Mouse (Mus musculus) C2C12 (cell line): ENCODE results near the gene Wipf3.

ENCODE experiments used
- CTCF ChIP-seq: IDR thresholded peaks from one replicate; pipeline ENCODE4 v1.5.1; 2011; ENCODE audit not compliant: control insufficient read depth, insufficient read depth, insufficient read length
- MAX ChIP-seq: IDR thresholded peaks from one replicate; pipeline ENCODE4 v1.6.1; 2011; ENCODE audit warnings: mild to moderate bottlenecking, control low read depth
- MYOD1 ChIP-seq: IDR thresholded peaks from one replicate; pipeline ENCODE4 v1.6.1; 2011; ENCODE audit warnings: low read depth; ENCODE audit not compliant: control insufficient read depth, insufficient read length
- USF1 ChIP-seq: IDR thresholded peaks from one replicate; pipeline ENCODE4 v1.6.1; 2011; ENCODE audit warnings: low read depth, mild to moderate bottlenecking, control low read depth, moderate library complexity

- TF ChIP-seq CTCF (no peak), MYOD1 (no peak), MAX (no peak), USF1 (no peak)
Observed at GRCm38 (mm10) chr6:54485000-54485399, 55.6 kb downstream of the Wipf3 start.
